Comparison of ENCODE assay signal across 19 mouse cellular contexts in the genomic region with DNA sequence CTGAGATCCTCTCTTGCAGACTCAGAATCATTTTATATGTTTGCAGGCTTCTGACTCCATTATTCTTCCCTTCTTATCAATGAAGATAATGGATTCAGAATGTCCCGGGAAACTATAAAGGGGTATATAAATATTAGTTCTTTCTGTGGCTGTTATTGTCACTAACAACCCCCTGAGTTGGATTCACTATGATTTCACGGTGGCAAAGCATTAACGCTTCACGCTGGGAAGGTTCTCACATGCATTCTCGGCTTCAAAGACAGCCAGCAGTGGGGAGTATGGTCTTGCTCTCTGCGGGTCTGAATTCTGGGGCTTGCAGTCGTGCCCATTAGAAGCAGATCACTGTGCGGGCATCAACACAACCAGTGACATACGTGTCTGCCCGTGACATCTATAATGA. TPM values are rescaled to one million over a fixed set of nuclear protein-coding genes. Genes with fewer than 3 reads are reported as not detected.
DNase-seq lines count a peak whose midpoint lies in the region; ATAC-seq lines count a peak whose summit lies in the region.
"Had no signal": no experiment of that assay in that cellular context is flagged by ENCODE, and none has a peak within 500 bp of the region (broad histone marks: within the 10 kb centered on the region; RNA-seq: fewer than 3 reads in every experiment).

No protein-coding gene starts in this region.

- no peak overlapping the region for H3K9ac ChIP-seq in neural tube, embryonic 13.5 days
- H3K9ac ChIP-seq in neural tube, embryonic 15.5 days (replicated peaks) = no peak overlapping the region
- H3K9ac ChIP-seq in hindbrain, embryonic 16.5 days (ENCODE audit: low read depth, low read length) = no peak overlapping the region
- no peak overlapping the region for H3K9ac ChIP-seq in midbrain, embryonic 14.5 days (replicated peaks; ENCODE audit: low read length)
- H3K9ac ChIP-seq in intestine, embryonic 16.5 days (ENCODE audit: low read depth, low read length) = no peak overlapping the region
- H3K9ac ChIP-seq: kidney, embryonic 15.5 days had no signal

- ATAC-seq in neural tube, embryonic 13.5 days (ENCODE audit: low read depth) = no peak
- ATAC-seq in neural tube, embryonic 15.5 days (ENCODE audit: low FRiP score) = no peak
- ATAC-seq in hindbrain, embryonic 16.5 days = no peak
- no peak for ATAC-seq in midbrain, embryonic 14.5 days (ENCODE audit: low FRiP score, low TSS enrichment)
- no peak for ATAC-seq in inflammation-experienced regulatory T-cells, adult 6 months
- ATAC-seq in intestine, embryonic 16.5 days = no peak
- ATAC-seq: intestine, postnatal 0 days had no signal

- peak; percentile 68 for DNase-seq in midbrain, embryonic 14.5 days
- DNase-seq in kidney, postnatal 14 days = no peak
- DNase-seq: cerebellum, adult 9-10 months; gastrocnemius, postnatal 10 days; heart, adult 18-20 months; heart, postnatal 36 days; lung, adult 2 months; right cerebral cortex, adult 18-20 months; spleen, adult 18-20 months had no signal

- no peak overlapping the region for H3K4me3 ChIP-seq in neural tube, embryonic 13.5 days
- H3K4me3 ChIP-seq in neural tube, embryonic 15.5 days (replicated peaks) = no peak overlapping the region
- no peak overlapping the region for H3K4me3 ChIP-seq in hindbrain, embryonic 16.5 days (ENCODE audit: low read length)
- H3K4me3 ChIP-seq in midbrain, embryonic 14.5 days (replicated peaks; ENCODE audit: low read depth, low read length) = no peak overlapping the region
- no peak overlapping the region for H3K4me3 ChIP-seq in intestine, embryonic 16.5 days (ENCODE audit: low read length)
- H3K4me3 ChIP-seq: kidney, embryonic 15.5 days; megakaryocyte, embryonic 14.5 days had no signal

- peaks cover 12% of the 10 kb centered on the region for H3K4me1 ChIP-seq in neural tube, embryonic 13.5 days (replicated peaks)
- 0 out of 2 replicates have a peak, but pooled peaks cover 4% of the 10 kb centered on the region for H3K4me1 ChIP-seq in neural tube, embryonic 15.5 days
- no peaks in the 10 kb centered on the region for H3K4me1 ChIP-seq in hindbrain, embryonic 16.5 days (ENCODE audit: control insufficient read depth, insufficient read depth, low read depth, low read length)
- peaks cover 6% of the 10 kb centered on the region; the same call in 1 of the 2 replicates for H3K4me1 ChIP-seq in midbrain, embryonic 14.5 days (ENCODE audit: control insufficient read depth, insufficient read depth, low read length)
- no peaks in the 10 kb centered on the region for H3K4me1 ChIP-seq in intestine, embryonic 16.5 days (ENCODE audit: control insufficient read depth, insufficient read depth, low read length)
- H3K4me1 ChIP-seq: kidney, embryonic 15.5 days; megakaryocyte, embryonic 14.5 days had no signal

- H3K27me3 ChIP-seq in neural tube, embryonic 13.5 days = peaks cover 6% of the 10 kb centered on the region; the same call in 1 of the 2 replicates
- H3K27me3 ChIP-seq in neural tube, embryonic 15.5 days (replicated peaks) = 0 out of 2 replicates have a peak, but pooled peaks cover 8% of the 10 kb centered on the region
- no peaks in the 10 kb centered on the region for H3K27me3 ChIP-seq in hindbrain, embryonic 16.5 days (replicated peaks; ENCODE audit: control insufficient read depth, insufficient read depth, low read length)
- no peaks in the 10 kb centered on the region for H3K27me3 ChIP-seq in midbrain, embryonic 14.5 days (ENCODE audit: control insufficient read depth, insufficient read depth, low read length)
- H3K27me3 ChIP-seq in intestine, embryonic 16.5 days (replicated peaks; ENCODE audit: control insufficient read depth, insufficient read depth, low read length) = no peaks in the 10 kb centered on the region
- H3K27me3 ChIP-seq: kidney, embryonic 15.5 days; megakaryocyte, embryonic 14.5 days had no signal

- peak overlapping the region; percentile 25; the same call in 1 of the 2 replicates for H3K4me2 ChIP-seq in neural tube, embryonic 13.5 days
- no peak overlapping the region for H3K4me2 ChIP-seq in neural tube, embryonic 15.5 days
- H3K4me2 ChIP-seq in hindbrain, embryonic 16.5 days (ENCODE audit: low read length) = peak overlapping the region; percentile 22; the same call in 1 of the 2 replicates
- peak overlapping the region; percentile 15 for H3K4me2 ChIP-seq in midbrain, embryonic 14.5 days (ENCODE audit: low read length)
- H3K4me2 ChIP-seq in intestine, embryonic 16.5 days (ENCODE audit: low read depth, low read length) = no peak overlapping the region
- H3K4me2 ChIP-seq: kidney, embryonic 15.5 days; liver, embryonic 11.5 days had no signal

- no peaks in the 10 kb centered on the region for H3K9me3 ChIP-seq in neural tube, embryonic 13.5 days
- no peaks in the 10 kb centered on the region for H3K9me3 ChIP-seq in neural tube, embryonic 15.5 days (replicated peaks)
- H3K9me3 ChIP-seq in hindbrain, embryonic 16.5 days (ENCODE audit: control insufficient read depth, low read length) = no peaks in the 10 kb centered on the region
- H3K9me3 ChIP-seq in midbrain, embryonic 14.5 days (ENCODE audit: control insufficient read depth, low read length) = no peaks in the 10 kb centered on the region
- no peaks in the 10 kb centered on the region for H3K9me3 ChIP-seq in intestine, embryonic 16.5 days (ENCODE audit: control insufficient read depth, low read length)
- H3K9me3 ChIP-seq: kidney, embryonic 15.5 days had no signal

- no peak overlapping the region for H3K27ac ChIP-seq in neural tube, embryonic 13.5 days (replicated peaks)
- H3K27ac ChIP-seq in neural tube, embryonic 15.5 days (replicated peaks) = no peak overlapping the region
- no peak overlapping the region for H3K27ac ChIP-seq in hindbrain, embryonic 16.5 days (ENCODE audit: low read depth, low read length)
- no peak overlapping the region for H3K27ac ChIP-seq in midbrain, embryonic 14.5 days (replicated peaks; ENCODE audit: low read depth, low read length)
- H3K27ac ChIP-seq in intestine, embryonic 16.5 days (ENCODE audit: low read length) = no peak overlapping the region
- H3K27ac ChIP-seq: kidney, embryonic 15.5 days had no signal

- no peaks in the 10 kb centered on the region for H3K36me3 ChIP-seq in neural tube, embryonic 13.5 days
- no peaks in the 10 kb centered on the region for H3K36me3 ChIP-seq in neural tube, embryonic 15.5 days
- H3K36me3 ChIP-seq in hindbrain, embryonic 16.5 days (ENCODE audit: control insufficient read depth, insufficient read depth, low read length) = no peaks in the 10 kb centered on the region
- H3K36me3 ChIP-seq in midbrain, embryonic 14.5 days (ENCODE audit: control insufficient read depth, insufficient read depth, low read length) = no peaks in the 10 kb centered on the region
- no peaks in the 10 kb centered on the region for H3K36me3 ChIP-seq in intestine, embryonic 16.5 days (ENCODE audit: control insufficient read depth, insufficient read depth, low read length)
- H3K36me3 ChIP-seq: kidney, embryonic 15.5 days had no signal

- WGBS in neural tube, embryonic 13.5 days = 36% methylated on average over 10 of the region's 10 CpGs
- 41% methylated on average over 10 of the region's 10 CpGs for WGBS in neural tube, embryonic 15.5 days
- 39% methylated on average over 10 of the region's 10 CpGs for WGBS in hindbrain, embryonic 16.5 days
- WGBS in midbrain, embryonic 14.5 days = 34% methylated on average over 10 of the region's 10 CpGs
- WGBS in intestine, embryonic 16.5 days = 70% methylated on average over 10 of the region's 10 CpGs

RNA-seq across cellular contexts. Expression of a gene that starts 34.9 kb away (rescaled TPM):
- 3.4 and 4.1 TPM in 2 replicates for polyA plus RNA-seq in neural tube, embryonic 13.5 days (2015; fragmentation: Nextera tagmentation; extraction: Ambion mirVana)
- polyA plus RNA-seq in neural tube, embryonic 15.5 days (2015; fragmentation: Nextera tagmentation; extraction: Ambion mirVana) = 6.2 and 8.3 TPM in 2 replicates
- polyA plus RNA-seq in hindbrain, embryonic 16.5 days (2015; fragmentation: Nextera tagmentation; extraction: Ambion mirVana) = 4.9 and 6.4 TPM in 2 replicates
- polyA plus RNA-seq in midbrain, embryonic 14.5 days (2014; fragmentation: Nextera tagmentation; extraction: Ambion mirVana) = 2.6 and 3.8 TPM in 2 replicates
- under 1 TPM in 1 of 3 experiments, not detected in 2; 0.13 TPM for polyA plus RNA-seq in inflammation-experienced regulatory T-cells, adult 6 months (2017; shearing (Covaris generic))
- polyA plus RNA-seq in intestine, embryonic 16.5 days (2015; fragmentation: Nextera tagmentation; extraction: Ambion mirVana) = 0.59 and 0.75 TPM in 2 replicates
- polyA plus RNA-seq: C2C12; lung, adult 2 months had no signal

Comparison
In these comparisons a context has a peak if more than half of its experiments do, and no peak if none do; other contexts are left out.
1. H3K4me2 ChIP-seq: peak in neural tube, embryonic 13.5 days (single experiment), hindbrain, embryonic 16.5 days (single experiment) and midbrain, embryonic 14.5 days (single experiment); none in neural tube, embryonic 15.5 days (single experiment) and intestine, embryonic 16.5 days (single experiment).